Mouse (Mus musculus) cerebellum, adult 2 months (tissue): ENCODE measurements around the gene Samhd1. TPM values are rescaled to one million over a fixed set of nuclear protein-coding genes. Genes with fewer than 3 reads are reported as not detected.
A peak's percentile ranks its signal among the peaks of the same experiment; 100 is the strongest.

Source experiments
- DNase-seq, 2 experiments: peaks; one replicate each; pipeline ENCODE4 v3.0.0; 2021
- H3K27ac ChIP-seq: fragments of 200-500 bp; 2 replicates; pipeline ENCODE4 v1.5.1; 2012; ENCODE audit warnings: low read length, control low read depth, inconsistent platforms; ENCODE audit not compliant: insufficient read depth
- H3K27me3 ChIP-seq: fragments of 200-500 bp; 2 replicates; pipeline ENCODE4 v1.6.1; 2012; ENCODE audit warnings: inconsistent platforms, mild to moderate bottlenecking, low read length, moderate library complexity; ENCODE audit not compliant: control insufficient read depth, insufficient read depth
- H3K4me1 ChIP-seq: fragments of 200-500 bp; 2 replicates; pipeline ENCODE4 v1.6.1; 2011; ENCODE audit warnings: low read length; ENCODE audit not compliant: control insufficient read depth, insufficient read depth
- H3K4me3 ChIP-seq: fragments of 200-500 bp; replicated peaks from 2 replicates; pipeline ENCODE3; 2011; ENCODE audit warnings: mild to moderate bottlenecking, low read depth, low read length, control low read depth; ENCODE audit not compliant: insufficient read depth
- CTCF ChIP-seq: fragments of 200-500 bp; IDR thresholded peaks from 2 replicates; pipeline ENCODE4 v1.5.1; 2011; ENCODE audit warnings: low read depth, mild to moderate bottlenecking, control low read depth, low read length, moderate library complexity, borderline replicate concordance; ENCODE audit not compliant: insufficient read depth
- POLR2A ChIP-seq: fragments of 200-500 bp; IDR thresholded peaks from 2 replicates; pipeline ENCODE4 v1.6.1; 2011; ENCODE audit warnings: low read length, control low read depth, borderline replicate concordance; ENCODE audit not compliant: insufficient read depth
- WGBS: fragments of 180-500 bp; shearing (Covaris S2); methylation state at CpG from one replicate; pipeline ENCODE4 v1.1.7; 2018; 5-methylcytosine and 5-hydroxymethylcytosine counted together
- polyA plus RNA-seq: library from polyadenylated mRNA; depleted of rRNA; stranded (reverse); fragments of >200 nt; gene quantifications from 2 replicates; pipeline ENCODE4 v1.2.3, GENCODE M21; 2012; rRNA removed

Gene Samhd1
- polyA plus RNA-seq, 1 experiment = 22.4 TPM

DNA sequence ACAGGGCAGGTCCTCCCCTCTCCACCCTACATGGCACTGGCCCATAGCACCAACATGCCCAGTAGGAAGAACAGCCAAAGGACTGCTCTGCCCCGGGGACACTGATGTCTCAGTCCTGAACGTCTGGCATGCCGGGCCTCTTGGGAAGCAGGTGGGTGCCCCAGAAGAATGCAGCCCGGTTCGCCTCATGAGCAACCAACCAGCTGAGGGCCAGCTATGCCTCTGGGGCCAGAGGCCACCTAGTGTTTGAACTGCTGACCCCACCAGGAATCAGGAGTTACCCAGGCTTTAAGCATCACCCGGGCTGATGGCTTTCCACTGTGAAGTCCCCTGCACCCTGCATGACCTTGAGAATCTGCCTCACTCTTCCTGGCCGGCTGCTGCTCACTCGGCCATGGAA is 82.6 kb downstream of the Samhd1 start:
- H3K27ac ChIP-seq = peak overlapping the region; percentile 68
- H3K4me1 ChIP-seq = peaks cover 76% of the 10 kb centered on the region
- 18% methylated on average over 8 of the region's 8 CpGs for WGBS

DNA sequence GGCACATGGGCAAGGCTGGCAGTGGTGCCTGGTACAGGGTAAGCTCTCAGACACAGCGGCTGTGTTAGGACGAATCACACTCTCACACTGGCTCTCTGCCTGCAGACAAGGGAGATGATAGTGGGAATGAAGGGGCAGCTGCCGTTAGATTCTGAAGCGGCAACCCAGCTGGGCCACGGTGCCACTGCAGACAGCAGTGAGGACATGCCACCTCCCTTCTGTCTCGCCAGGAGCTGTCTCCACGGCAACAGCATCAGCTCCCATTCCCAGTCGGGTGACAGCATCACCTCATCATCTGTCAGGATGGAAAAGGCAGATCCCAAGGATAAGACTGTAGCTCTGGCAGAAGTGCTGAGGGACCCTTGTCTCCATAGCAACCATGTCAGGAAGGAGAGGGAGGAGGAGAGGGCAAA is 85.2 kb downstream of the Samhd1 start:
- DNase-seq = peak; percentile 57 to 64
- no peaks in the 10 kb centered on the region for H3K27me3 ChIP-seq
- no peak overlapping the region for H3K4me3 ChIP-seq
- peaks cover 67% of the 10 kb centered on the region for H3K4me1 ChIP-seq
- peak overlapping the region; percentile 15 for H3K27ac ChIP-seq
- 15% methylated on average over 8 of the region's 8 CpGs for WGBS
- no peak for TF ChIP-seq CTCF
- TF ChIP-seq POLR2A = no peak

More for the DNA sequence above, 82.6 kb downstream of the Samhd1 start:
- Histone ChIP-seq H3K27me3 (no peaks in the 10 kb centered on the region), H3K4me3 (no peak overlapping the region)
- no peak for TF ChIP-seq CTCF
- no peak for TF ChIP-seq POLR2A
- DNase-seq = peak in 1 of 2 experiments; percentile 30

DNA sequence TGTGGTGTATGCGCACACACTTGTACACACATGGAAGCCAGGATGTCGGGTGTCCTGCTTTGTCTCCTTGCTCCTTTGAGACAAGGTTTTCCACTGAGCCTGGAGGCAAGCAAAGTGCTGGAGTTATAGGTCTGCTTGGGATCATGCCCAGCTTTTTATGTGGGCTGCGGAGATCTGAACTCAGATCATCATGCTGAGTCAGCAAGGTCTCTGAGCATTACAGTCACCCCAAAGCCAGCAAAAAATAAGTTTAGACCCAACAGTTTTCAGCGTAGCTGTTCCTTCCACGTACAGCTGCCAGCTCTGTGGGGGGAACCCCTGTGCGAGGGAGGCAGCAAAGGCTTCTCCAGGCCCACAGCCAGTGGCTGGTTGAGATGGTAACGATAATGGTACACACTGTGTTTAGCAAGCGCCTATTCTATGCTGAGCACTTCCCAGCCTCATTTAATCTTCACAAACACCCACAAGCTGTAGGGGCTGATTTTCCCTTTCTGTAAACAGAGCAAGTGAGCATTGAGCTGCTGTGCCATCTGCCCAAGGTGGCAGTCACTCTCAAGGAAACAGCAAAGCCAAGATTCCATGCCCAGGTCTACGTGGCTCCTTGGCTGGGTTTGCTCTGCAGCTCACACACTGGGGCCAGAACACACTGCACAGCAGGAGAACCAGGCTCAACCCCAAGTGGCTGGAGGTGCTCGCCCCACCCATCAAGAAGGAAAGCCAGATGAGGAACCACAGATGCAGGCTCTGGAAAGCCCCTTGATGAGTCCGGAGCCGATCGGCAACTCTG is 86.5 kb downstream of the Samhd1 start:
- H3K27me3 ChIP-seq = no peaks in the 10 kb centered on the region
- DNase-seq = peak; percentile 74 to 78
- 19% methylated on average over 13 of the region's 13 CpGs for WGBS
- H3K4me3 ChIP-seq = no peak overlapping the region
- TF ChIP-seq POLR2A (no peak), CTCF (no peak)
- H3K27ac ChIP-seq = peak overlapping the region; percentile 77
- peaks cover 56% of the 10 kb centered on the region for H3K4me1 ChIP-seq

Other genes with a start within 250 kb of the Samhd1 start
- gene Sla2, start 248.1 kb downstream of the Samhd1 start, polyA plus RNA-seq = 0.06 and 0.07 TPM in 2 replicates
- 782 and 861 TPM in 2 replicates for gene Ndrg3, start 143.2 kb downstream of the Samhd1 start, polyA plus RNA-seq
- gene Dsn1, start 128.1 kb downstream of the Samhd1 start, polyA plus RNA-seq = 4.6 and 4.8 TPM in 2 replicates
- 38.3 and 50.1 TPM in 2 replicates for gene Soga1, start 56.0 kb downstream of the Samhd1 start, polyA plus RNA-seq
- gene Tldc2, start 48.2 kb downstream of the Samhd1 start, polyA plus RNA-seq = 6.0 and 7.1 TPM in 2 replicates
- 2.8 and 3.1 TPM in 2 replicates for gene Rbl1, start 69.3 kb upstream of the Samhd1 start, polyA plus RNA-seq
- 143 and 152 TPM in 2 replicates for gene Rpn2, start 143.8 kb upstream of the Samhd1 start, polyA plus RNA-seq
- gene Mroh8, start 144.3 kb upstream of the Samhd1 start, polyA plus RNA-seq = 1.1 and 1.3 TPM in 2 replicates
- gene Ghrh, start 212.2 kb upstream of the Samhd1 start, polyA plus RNA-seq = 0.28 TPM in 1 of 2 replicates, not detected in the other
- gene Manbal, start 232.3 kb upstream of the Samhd1 start, polyA plus RNA-seq = 96.2 and 101 TPM in 2 replicates